Mouse (Mus musculus): ENCODE measurements around the gene Ddit4l.

GRCm38 (mm10) chr3:137622895-137623580 is 1.6 kb downstream of the Ddit4l start:
- TF ChIP-seq POLR2A (IDR thresholded peaks at IDR 0.05; ENCODE audit: low read depth, low read length): no peak
- TF ChIP-seq CTCF (IDR thresholded peaks at IDR 0.05; ENCODE audit: extremely low read depth, insufficient read length, insufficient replicate concordance, low read depth, low read length): no peak
